In genomic region chr6:82996740-82997315, GRCm38 (mm10) we compare ENCODE assay signal across 8 mouse cellular contexts. TPM values are rescaled to one million over a fixed set of nuclear protein-coding genes. Genes with fewer than 3 reads are reported as not detected.
A peak's percentile ranks its signal among the peaks of the same experiment; 100 is the strongest.
DNase-seq lines count a peak whose midpoint lies in the region; ATAC-seq lines count a peak whose summit lies in the region.

No protein-coding gene starts in this region.

- no peaks in the 10 kb centered on the region for H3K36me3 ChIP-seq in heart, embryonic 10.5 days
- no peaks in the 10 kb centered on the region for H3K36me3 ChIP-seq in kidney, embryonic 15.5 days

- peak overlapping the region; percentile 46 for H3K4me2 ChIP-seq in kidney, embryonic 15.5 days

- 13% methylated on average over 11 of the region's 11 CpGs for WGBS in heart, embryonic 10.5 days
- WGBS in kidney, embryonic 15.5 days: 7% methylated on average over 11 of the region's 11 CpGs

- peak; percentile 88 for ATAC-seq in erythroblast, adult 5-6 weeks (replicated peaks; ENCODE audit: low FRiP score, poor library complexity, severe bottlenecking)
- peak; percentile 95 for ATAC-seq in kidney, embryonic 15.5 days (replicated peaks; ENCODE audit: low FRiP score)
- peak; percentile 95 for ATAC-seq in monocyte, adult 5-6 weeks (replicated peaks; ENCODE audit: insufficient number of reproducible peaks, low FRiP score, low TSS enrichment, poor library complexity, severe bottlenecking)

- H3K4me3 ChIP-seq in heart, embryonic 10.5 days: peak overlapping the region; percentile 29
- H3K4me3 ChIP-seq in kidney, embryonic 15.5 days (replicated peaks): 0 out of 2 replicates have a peak overlapping the region, but pooled peaks have one; percentile 4

- H3K9me3 ChIP-seq in heart, embryonic 10.5 days: no peaks in the 10 kb centered on the region
- H3K9me3 ChIP-seq in kidney, embryonic 15.5 days (replicated peaks): no peaks in the 10 kb centered on the region

- DNase-seq in B cell, adult 2 months: peak; percentile 92 to 94
- DNase-seq in brain, adult 2 months (ENCODE audit: low read depth, low spot score): peak; percentile 97
- peak; percentile 97 for DNase-seq in heart, embryonic 10.5 days (ENCODE audit: low spot score)
- peak; percentile 92 for DNase-seq in liver
- DNase-seq in spleen, postnatal 4 days (ENCODE audit: low spot score in 2 of 2): peak; percentile 90 to 95

- peak overlapping the region; percentile 73 for H3K27ac ChIP-seq in heart, embryonic 10.5 days
- peak overlapping the region; percentile 86 for H3K27ac ChIP-seq in kidney, embryonic 15.5 days

- H3K27me3 ChIP-seq in heart, embryonic 10.5 days (ENCODE audit: insufficient read depth, poor library complexity, severe bottlenecking): peaks cover 4% of the 10 kb centered on the region; the same call in 1 of the 2 replicates
- H3K27me3 ChIP-seq in kidney, embryonic 15.5 days: no peaks in the 10 kb centered on the region

- no peak overlapping the region; the same call in 1 of the 2 replicates for H3K9ac ChIP-seq in kidney, embryonic 15.5 days

- H3K4me1 ChIP-seq in heart, embryonic 10.5 days: peaks cover 14% of the 10 kb centered on the region
- peaks cover 19% of the 10 kb centered on the region for H3K4me1 ChIP-seq in kidney, embryonic 15.5 days

RNA-seq across cellular contexts. Expression of gene Dok1, which starts 36.4 kb away (rescaled TPM):
- total RNA-seq in erythroblast, adult 5-6 weeks (2015; ENCODE audit: low replicate concordance): 11.3 and 19.4 TPM in 2 replicates
- total RNA-seq in erythroblast, adult 5-6 weeks (2017; ENCODE audit: low replicate concordance): 23.9 and 24.7 TPM in 2 replicates
- polyA plus RNA-seq in heart, embryonic 10.5 days (2016; fragmentation: Nextera tagmentation; extraction: Ambion mirVana): 11.3 and 14.8 TPM in 2 replicates
- 13.7 and 14.7 TPM in 2 replicates for polyA plus RNA-seq in kidney, embryonic 15.5 days (2015; fragmentation: Nextera tagmentation; extraction: Ambion mirVana)
- 36.6 to 44.9 TPM (median 43.6 TPM) in 3 replicates for total RNA-seq in monocyte, adult 5-6 weeks (2017)

RNA-seq across cellular contexts. Expression of gene Loxl3, which starts 37.1 kb away (rescaled TPM):
- 1.5 and 2.9 TPM in 2 replicates for total RNA-seq in erythroblast, adult 5-6 weeks (2015; ENCODE audit: low replicate concordance)
- total RNA-seq in erythroblast, adult 5-6 weeks (2017; ENCODE audit: low replicate concordance): 3.2 and 3.6 TPM in 2 replicates
- polyA plus RNA-seq in heart, embryonic 10.5 days (2016; fragmentation: Nextera tagmentation; extraction: Ambion mirVana): 7.6 and 9.8 TPM in 2 replicates
- polyA plus RNA-seq in kidney, embryonic 15.5 days (2015; fragmentation: Nextera tagmentation; extraction: Ambion mirVana): 18.0 and 21.6 TPM in 2 replicates
- total RNA-seq in monocyte, adult 5-6 weeks (2017): 2.3 to 10.2 TPM (median 4.2 TPM) in 3 replicates

RNA-seq across cellular contexts. Expression of gene M1ap, which starts 50.1 kb away (rescaled TPM):
- 2.7 and 25.6 TPM in 2 replicates for total RNA-seq in erythroblast, adult 5-6 weeks (2015; ENCODE audit: low replicate concordance)
- total RNA-seq in erythroblast, adult 5-6 weeks (2017; ENCODE audit: low replicate concordance): 8.2 and 16.6 TPM in 2 replicates
- polyA plus RNA-seq in heart, embryonic 10.5 days (2016; fragmentation: Nextera tagmentation; extraction: Ambion mirVana): 0.34 and 0.87 TPM in 2 replicates
- polyA plus RNA-seq in kidney, embryonic 15.5 days (2015; fragmentation: Nextera tagmentation; extraction: Ambion mirVana): 0.24 and 0.43 TPM in 2 replicates
- total RNA-seq in monocyte, adult 5-6 weeks (2017): 1.8 TPM in 1 of 3 replicates, not detected in the others

RNA-seq across cellular contexts. Expression of gene Sema4f, which starts 57.3 kb away (rescaled TPM):
- total RNA-seq in erythroblast, adult 5-6 weeks (2015; ENCODE audit: low replicate concordance): not detected in 2 replicates
- total RNA-seq in erythroblast, adult 5-6 weeks (2017; ENCODE audit: low replicate concordance): not detected in 2 replicates
- polyA plus RNA-seq in heart, embryonic 10.5 days (2016; fragmentation: Nextera tagmentation; extraction: Ambion mirVana): 0.09 and 0.30 TPM in 2 replicates
- polyA plus RNA-seq in kidney, embryonic 15.5 days (2015; fragmentation: Nextera tagmentation; extraction: Ambion mirVana): 1.3 and 2.1 TPM in 2 replicates
- total RNA-seq in monocyte, adult 5-6 weeks (2017): not detected in 3 replicates

RNA-seq across cellular contexts. Expression of gene Aup1, which starts 57.5 kb away (rescaled TPM):
- 197 and 242 TPM in 2 replicates for total RNA-seq in erythroblast, adult 5-6 weeks (2015; ENCODE audit: low replicate concordance)
- total RNA-seq in erythroblast, adult 5-6 weeks (2017; ENCODE audit: low replicate concordance): 212 and 218 TPM in 2 replicates
- polyA plus RNA-seq in heart, embryonic 10.5 days (2016; fragmentation: Nextera tagmentation; extraction: Ambion mirVana): 154 and 170 TPM in 2 replicates
- 196 and 221 TPM in 2 replicates for polyA plus RNA-seq in kidney, embryonic 15.5 days (2015; fragmentation: Nextera tagmentation; extraction: Ambion mirVana)
- 187 to 238 TPM (median 209 TPM) in 3 replicates for total RNA-seq in monocyte, adult 5-6 weeks (2017)

Comparison
In these comparisons a context has a peak if more than half of its experiments do, and no peak if none do; other contexts are left out.
1. Peak in every context shown above with its lines: DNase-seq, ATAC-seq, H3K4me3 ChIP-seq and H3K27ac ChIP-seq.